Mouse (Mus musculus) hindbrain, embryonic 13.5 days (tissue): ENCODE measurements around the gene Ift20. TPM values are rescaled to one million over a fixed set of nuclear protein-coding genes. Genes with fewer than 3 reads are reported as not detected.

Experiments
- ATAC-seq: fragments of 200-750 bp; cut with Nextera tagmentation; 2 replicates; pipeline ENCODE4 v1.8.0; 2017; ENCODE audit warnings: moderate TSS enrichment; ENCODE audit not compliant: low FRiP score
- H3K27ac ChIP-seq: fragments of 300-500 bp; sonication (generic); 2 replicates; pipeline ENCODE4 v1.5.1; 2015; ENCODE audit warnings: inconsistent platforms, mild to moderate bottlenecking, moderate library complexity
- H3K27me3 ChIP-seq: fragments of 300-500 bp; sonication (generic); 2 replicates; pipeline ENCODE4 v1.6.1; 2015; ENCODE audit warnings: mild to moderate bottlenecking, inconsistent platforms
- H3K36me3 ChIP-seq: fragments of 300-500 bp; sonication (generic); 2 replicates; pipeline ENCODE4 v1.6.1; 2015; ENCODE audit warnings: mild to moderate bottlenecking, inconsistent platforms
- H3K4me1 ChIP-seq: fragments of 300-500 bp; sonication (generic); replicated peaks from 2 replicates; pipeline ENCODE4 v1.6.1; 2015; ENCODE audit warnings: inconsistent platforms
- H3K4me2 ChIP-seq: fragments of 300-500 bp; sonication (generic); 2 replicates; pipeline ENCODE4 v1.6.1; 2015; ENCODE audit warnings: inconsistent platforms, mild to moderate bottlenecking, moderate library complexity
- H3K4me3 ChIP-seq: fragments of 300-500 bp; sonication (generic); 2 replicates; pipeline ENCODE4 v1.5.1; 2015; ENCODE audit warnings: mild to moderate bottlenecking, inconsistent platforms
- H3K9ac ChIP-seq: fragments of 300-500 bp; sonication (generic); 2 replicates; pipeline ENCODE4 v1.6.1; 2015; ENCODE audit warnings: mild to moderate bottlenecking, inconsistent platforms
- H3K9me3 ChIP-seq: fragments of 300-500 bp; sonication (generic); 2 replicates; pipeline ENCODE4 v1.6.1; 2016; ENCODE audit warnings: inconsistent platforms
- WGBS: fragments of 180-500 bp; shearing (Covaris S2); methylation state at CpG from one replicate; pipeline ENCODE4 v1.1.7; 2015; 5-methylcytosine and 5-hydroxymethylcytosine counted together
- polyA plus RNA-seq: library from polyadenylated mRNA; unstranded; fragments of >200 nt; fragmentation: Nextera tagmentation; extraction: Ambion mirVana; gene quantifications from 2 replicates; pipeline ENCODE4 v1.2.1, GENCODE M21; 2015

Gene Ift20
- 118 and 124 TPM in 2 replicates for polyA plus RNA-seq

GRCm38 (mm10) chr11:78536080-78536689, at the start of gene Ift20, which contains the start of gene Tnfaip1:
Ift20 (plus strand) TSS chr11:78536361.
Tnfaip1 (minus strand) TSS chr11:78536332.
- Histone ChIP-seq H3K9me3 (no peaks in the 10 kb centered on the region), H3K4me3 (peak within 1 kb of the TSS; percentile 73), H3K9ac (peak within 1 kb of the TSS; percentile 89), H3K36me3 (peaks cover 30% of the 10 kb centered on the region), H3K27me3 (no peaks in the 10 kb centered on the region), H3K4me1 (peaks cover 33% of the 10 kb centered on the region), H3K4me2 (peak within 1 kb of the TSS; percentile 86), H3K27ac (peak within 1 kb of the TSS; percentile 95)
- peak; percentile 98 for ATAC-seq
- WGBS: under 1% methylated on average over 52 of the region's 52 CpGs

GRCm38 (mm10) chr11:78488168-78488567, 48.0 kb upstream of the Ift20 start:
- Histone ChIP-seq H3K36me3 (peaks cover 52% of the 10 kb centered on the region), H3K4me2 (no peak overlapping the region), H3K9ac (no peak overlapping the region), H3K4me3 (no peak overlapping the region), H3K27ac (no peak overlapping the region), H3K4me1 (peaks cover 13% of the 10 kb centered on the region), H3K27me3 (peaks cover 55% of the 10 kb centered on the region), H3K9me3 (no peaks in the 10 kb centered on the region)
- no peak for ATAC-seq
- WGBS: 6% methylated on average over 8 of the region's 8 CpGs

GRCm38 (mm10) chr11:78490781-78491241, 45.4 kb upstream of the Ift20 start:
- peaks cover 69% of the 10 kb centered on the region for H3K27me3 ChIP-seq
- H3K9me3 ChIP-seq: no peaks in the 10 kb centered on the region
- peaks cover 27% of the 10 kb centered on the region for H3K36me3 ChIP-seq
- peak overlapping the region; percentile 32 for H3K4me3 ChIP-seq
- peak overlapping the region; percentile 54 for H3K4me2 ChIP-seq
- ATAC-seq: peak; percentile 81
- peaks cover 32% of the 10 kb centered on the region for H3K4me1 ChIP-seq
- 10% methylated on average over 47 of the region's 48 CpGs for WGBS
- peak overlapping the region; percentile 62 for H3K9ac ChIP-seq
- H3K27ac ChIP-seq: peak overlapping the region; percentile 50

- no peak for ATAC-seq
- peak overlapping the region; percentile 73 for H3K4me3 ChIP-seq
- H3K4me2 ChIP-seq: peak overlapping the region; percentile 71
- no peak overlapping the region for H3K27ac ChIP-seq
- H3K27me3 ChIP-seq: peaks cover 48% of the 10 kb centered on the region
- no peaks in the 10 kb centered on the region for H3K9me3 ChIP-seq
- peak overlapping the region; percentile 94 for H3K9ac ChIP-seq
- H3K4me1 ChIP-seq: peaks cover 41% of the 10 kb centered on the region
- H3K36me3 ChIP-seq: no peaks in the 10 kb centered on the region
- 9% methylated on average over 6 of the region's 6 CpGs for WGBS
Measured at GRCm38 (mm10) chr11:78495904-78496303, 40.3 kb upstream of the Ift20 start.

GRCm38 (mm10) chr11:78497071-78497541, 39.1 kb upstream of the Ift20 start:
- peak overlapping the region; percentile 94 for H3K9ac ChIP-seq
- peaks cover 47% of the 10 kb centered on the region for H3K27me3 ChIP-seq
- peak; percentile 86 for ATAC-seq
- H3K9me3 ChIP-seq: no peaks in the 10 kb centered on the region
- WGBS: under 1% methylated on average over 44 of the region's 44 CpGs
- peak overlapping the region; percentile 73 for H3K4me3 ChIP-seq
- peaks cover 37% of the 10 kb centered on the region for H3K4me1 ChIP-seq
- H3K36me3 ChIP-seq: no peaks in the 10 kb centered on the region
- peak overlapping the region; percentile 96 for H3K27ac ChIP-seq
- peak overlapping the region; percentile 71 for H3K4me2 ChIP-seq

GRCm38 (mm10) chr11:78497544-78498522, 38.3 kb upstream of the Ift20 start, which contains the start of gene Sarm1:
Sarm1 (minus strand) TSS chr11:78497754.
- Histone ChIP-seq H3K4me2 (peak within 1 kb of the TSS; percentile 71), H3K4me3 (peak within 1 kb of the TSS; percentile 73), H3K27me3 (peaks cover 41% of the 10 kb centered on the region), H3K27ac (peak within 1 kb of the TSS; percentile 96), H3K9me3 (no peaks in the 10 kb centered on the region), H3K9ac (peak within 1 kb of the TSS; percentile 94), H3K36me3 (no peaks in the 10 kb centered on the region), H3K4me1 (peaks cover 37% of the 10 kb centered on the region)
- WGBS: 4% methylated on average over 35 of the region's 36 CpGs
- peak; percentile 97 for ATAC-seq

GRCm38 (mm10) chr11:78499004-78499403, 37.2 kb upstream of the Ift20 start, which contains the start of gene Vtn:
Vtn (plus strand) TSS chr11:78499091.
- peak within 1 kb of the TSS; percentile 72 for H3K9ac ChIP-seq
- peaks cover 37% of the 10 kb centered on the region for H3K4me1 ChIP-seq
- peak within 1 kb of the TSS; percentile 96 for H3K27ac ChIP-seq
- ATAC-seq: no peak
- WGBS: 50% methylated on average over 7 of the region's 7 CpGs
- H3K27me3 ChIP-seq: peaks cover 40% of the 10 kb centered on the region
- peak within 1 kb of the TSS; percentile 73 for H3K4me3 ChIP-seq
- no peaks in the 10 kb centered on the region for H3K36me3 ChIP-seq
- H3K4me2 ChIP-seq: peak within 1 kb of the TSS; percentile 71
- no peaks in the 10 kb centered on the region for H3K9me3 ChIP-seq

- peak overlapping the region; percentile 19; the same call in 1 of the 2 replicates for H3K27ac ChIP-seq
- H3K27me3 ChIP-seq: peaks cover 35% of the 10 kb centered on the region
- no peak for ATAC-seq
- WGBS: 56% methylated on average over 16 of the region's 16 CpGs
- no peaks in the 10 kb centered on the region for H3K36me3 ChIP-seq
- H3K4me1 ChIP-seq: peaks cover 31% of the 10 kb centered on the region
- H3K9me3 ChIP-seq: no peaks in the 10 kb centered on the region
- H3K4me3 ChIP-seq: peak overlapping the region; percentile 18
- 0 out of 2 replicates have a peak overlapping the region, but pooled peaks have one; percentile 53 for H3K9ac ChIP-seq
- peak overlapping the region; percentile 6 for H3K4me2 ChIP-seq
Measured at GRCm38 (mm10) chr11:78499543-78499942, 36.6 kb upstream of the Ift20 start.

GRCm38 (mm10) chr11:78500623-78501202, 35.4 kb upstream of the Ift20 start:
- no peak for ATAC-seq
- Histone ChIP-seq H3K9me3 (no peaks in the 10 kb centered on the region), H3K4me2 (peak overlapping the region; percentile 18; the same call in 1 of the 2 replicates), H3K9ac (peak overlapping the region; percentile 53; the same call in 1 of the 2 replicates), H3K36me3 (peaks cover 7% of the 10 kb centered on the region), H3K4me1 (peaks cover 20% of the 10 kb centered on the region), H3K27ac (no peak overlapping the region), H3K4me3 (peak overlapping the region; percentile 18), H3K27me3 (peaks cover 27% of the 10 kb centered on the region)
- WGBS: 79% methylated on average over 9 of the region's 9 CpGs

GRCm38 (mm10) chr11:78501529-78501928, 34.6 kb upstream of the Ift20 start:
- WGBS: 86% methylated on average over 20 of the region's 20 CpGs
- no peak for ATAC-seq

GRCm38 (mm10) chr11:78502909-78503650, 33.1 kb upstream of the Ift20 start, which contains the start of gene Sebox:
Sebox (plus strand) TSS chr11:78503447.
- ATAC-seq: no peak
- Histone ChIP-seq H3K9ac (no peak within 1 kb of the TSS), H3K4me1 (peaks cover 6% of the 10 kb centered on the region), H3K36me3 (peaks cover 31% of the 10 kb centered on the region), H3K9me3 (no peaks in the 10 kb centered on the region), H3K27me3 (peaks cover 27% of the 10 kb centered on the region), H3K4me3 (no peak within 1 kb of the TSS), H3K4me2 (no peak within 1 kb of the TSS), H3K27ac (no peak within 1 kb of the TSS)
- 69% methylated on average over 7 of the region's 7 CpGs for WGBS

More at GRCm38 (mm10) chr11:78501529-78501928, 34.6 kb upstream of the Ift20 start:
- H3K27me3 ChIP-seq: peaks cover 27% of the 10 kb centered on the region
- peaks cover 16% of the 10 kb centered on the region for H3K36me3 ChIP-seq
- no peak overlapping the region for H3K4me3 ChIP-seq
- H3K9ac ChIP-seq: no peak overlapping the region
- H3K27ac ChIP-seq: no peak overlapping the region
- H3K9me3 ChIP-seq: no peaks in the 10 kb centered on the region
- 0 out of 2 replicates have a peak overlapping the region, but pooled peaks have one; percentile 13 for H3K4me2 ChIP-seq
- peaks cover 11% of the 10 kb centered on the region for H3K4me1 ChIP-seq
